Mouse (Mus musculus): ENCODE measurements around the gene Shld2.

DNA sequence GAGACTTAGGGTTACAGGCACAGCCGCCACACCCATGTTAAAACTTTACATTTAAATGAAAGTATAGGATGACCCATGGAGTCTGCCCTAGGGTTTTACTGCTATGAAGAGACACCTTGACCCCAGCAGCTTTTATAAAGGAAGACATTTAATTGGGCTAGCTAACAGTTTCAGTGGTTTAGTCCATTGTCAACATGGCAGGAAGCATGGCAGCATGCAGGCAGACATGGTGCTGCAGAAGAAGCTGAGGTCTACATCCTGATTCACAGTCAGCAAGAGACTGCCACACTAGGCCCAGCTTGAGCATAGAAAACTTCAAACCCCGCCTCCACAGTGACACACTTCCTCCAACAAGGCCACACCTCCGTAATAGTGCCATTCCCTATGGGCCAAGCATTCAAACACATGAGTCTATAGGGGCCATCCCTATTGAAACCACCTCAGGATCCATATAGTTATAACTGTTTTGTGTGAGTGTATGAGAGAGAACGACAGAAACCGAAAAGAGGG, 13.3 kb upstream of the Shld2 start:
- TF ChIP-seq CTCF (IDR thresholded peaks at IDR 0.05; ENCODE audit: control insufficient read depth, insufficient read depth, insufficient read length) (no peak), MYOD1 (IDR thresholded peaks at IDR 0.05; ENCODE audit: control insufficient read depth, insufficient read length, low read depth) (no peak), CEBPB (IDR thresholded peaks at IDR 0.05; ENCODE audit: low read depth) (no peak), MYOG (IDR thresholded peaks at IDR 0.05; ENCODE audit: control insufficient read depth, extremely low read depth, insufficient read length) (no peak), FOSL1 (IDR thresholded peaks at IDR 0.05; ENCODE audit: insufficient read depth, low read length, poor library complexity, severe bottlenecking) (no peak), USF1 (IDR thresholded peaks at IDR 0.05; ENCODE audit: low read depth) (no peak), MAX (IDR thresholded peaks at IDR 0.05) (no peak)
